Mouse (Mus musculus) erythroblast, embryonic 14.5 days (primary cell): ENCODE data around the gene Ttc39d.

Experiments
- GATA1 ChIP-seq: IDR thresholded peaks from 2 replicates; pipeline ENCODE4 v1.6.1; 2012; ENCODE audit warnings: low read length, inconsistent platforms, mixed read lengths
- TAL1 ChIP-seq: IDR thresholded peaks from 3 replicates; pipeline ENCODE4 v1.6.1; 2012; ENCODE audit warnings: low read length, inconsistent platforms, mixed read lengths

DNA sequence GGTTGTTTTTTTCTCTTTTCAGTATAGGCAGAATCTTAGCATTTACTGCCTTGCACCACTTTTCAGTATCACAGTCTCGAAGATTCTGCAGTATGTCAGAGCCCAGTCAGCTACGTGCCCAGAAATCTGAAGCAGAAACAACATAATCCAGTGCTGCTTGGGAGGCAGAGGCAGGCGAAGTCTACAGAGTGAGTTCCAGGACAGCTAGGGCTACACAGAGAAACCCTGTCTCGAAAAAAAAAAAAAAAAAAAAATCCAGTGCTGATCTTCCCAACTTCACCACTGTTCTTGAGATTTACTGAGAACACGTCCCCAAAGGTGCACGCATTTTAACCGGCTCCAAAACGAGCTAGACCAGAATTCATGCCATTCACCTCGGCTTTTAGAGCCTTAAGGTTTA, 16.6 kb downstream of the Ttc39d start:
- TF ChIP-seq GATA1 (no peak), TAL1 (no peak)
